In genomic region chr10:46719088-46719469, GRCm38 (mm10) we compare ENCODE assay signal across 18 mouse cellular contexts.
A peak's percentile ranks its signal among the peaks of the same experiment; 100 is the strongest.
DNase-seq lines count a peak whose midpoint lies in the region; ATAC-seq lines count a peak whose summit lies in the region.
"Had no signal": no experiment of that assay in that cellular context is flagged by ENCODE, and none has a peak within 500 bp of the region (broad histone marks: within the 10 kb centered on the region; RNA-seq: fewer than 3 reads in every experiment).

No protein-coding gene starts in this region.

- no peak overlapping the region for H3K4me3 ChIP-seq in hindbrain, embryonic 14.5 days (replicated peaks; ENCODE audit: low read length)
- no peak overlapping the region for H3K4me3 ChIP-seq in midbrain, embryonic 16.5 days (ENCODE audit: low read depth, low read length)
- no peak overlapping the region for H3K4me3 ChIP-seq in embryonic facial prominence, embryonic 10.5 days
- H3K4me3 ChIP-seq: embryonic facial prominence, embryonic 15.5 days; limb, embryonic 15.5 days; megakaryocyte, embryonic 14.5 days had no signal

- H3K36me3 ChIP-seq in hindbrain, embryonic 14.5 days (replicated peaks; ENCODE audit: control insufficient read depth, insufficient read depth), result no peaks in the 10 kb centered on the region
- no peaks in the 10 kb centered on the region for H3K36me3 ChIP-seq in midbrain, embryonic 16.5 days (ENCODE audit: control insufficient read depth, insufficient read depth, low read length)
- H3K36me3 ChIP-seq in embryonic facial prominence, embryonic 10.5 days (replicated peaks), result no peaks in the 10 kb centered on the region
- H3K36me3 ChIP-seq: embryonic facial prominence, embryonic 15.5 days; limb, embryonic 15.5 days had no signal

- 0 out of 2 replicates have a peak, but pooled peaks cover 7% of the 10 kb centered on the region for H3K4me1 ChIP-seq in hindbrain, embryonic 14.5 days (replicated peaks; ENCODE audit: control insufficient read depth, insufficient read depth, low read length)
- H3K4me1 ChIP-seq in midbrain, embryonic 16.5 days (ENCODE audit: control insufficient read depth, insufficient read depth, low read length), result no peaks in the 10 kb centered on the region
- no peaks in the 10 kb centered on the region for H3K4me1 ChIP-seq in embryonic facial prominence, embryonic 10.5 days
- H3K4me1 ChIP-seq: embryonic facial prominence, embryonic 15.5 days; limb, embryonic 15.5 days; megakaryocyte, embryonic 14.5 days had no signal

- H3K27me3 ChIP-seq in hindbrain, embryonic 14.5 days (ENCODE audit: control insufficient read depth, insufficient read depth, low read length), result no peaks in the 10 kb centered on the region
- H3K27me3 ChIP-seq in midbrain, embryonic 16.5 days (ENCODE audit: control insufficient read depth, insufficient read depth, low read depth, low read length), result no peaks in the 10 kb centered on the region
- no peaks in the 10 kb centered on the region for H3K27me3 ChIP-seq in embryonic facial prominence, embryonic 10.5 days (replicated peaks; ENCODE audit: low read depth, poor library complexity, severe bottlenecking)
- H3K27me3 ChIP-seq: embryonic facial prominence, embryonic 15.5 days; limb, embryonic 15.5 days; megakaryocyte, embryonic 14.5 days; Patski had no signal

- WGBS in hindbrain, embryonic 14.5 days, result 34% methylated on average over 2 of the region's 2 CpGs
- WGBS in midbrain, embryonic 16.5 days, result 46% methylated on average over 2 of the region's 2 CpGs
- 82% methylated on average over 2 of the region's 2 CpGs for WGBS in embryonic facial prominence, embryonic 10.5 days

- peak; percentile 3 for DNase-seq in right cerebral cortex, postnatal 4 days
- DNase-seq in right cerebral cortex, adult 18-20 months, result no peak
- DNase-seq in hindbrain, embryonic 14.5 days (ENCODE audit: low spot score), result no peak
- DNase-seq in ovary, adult 18-20 months (ENCODE audit: low spot score), result no peak
- DNase-seq in thymus, postnatal 10 days (ENCODE audit: low spot score in 2 of 2), result no peak
- no peak for DNase-seq in embryonic facial prominence, embryonic 10.5 days (ENCODE audit: low spot score)
- DNase-seq: adrenal gland, postnatal 25 days; cerebellum, adult 2 months; gastrocnemius, postnatal 10 days; kidney, postnatal 4 days; lung, postnatal 10 days; thymus, postnatal 4 days had no signal

- no peak overlapping the region for H3K4me2 ChIP-seq in hindbrain, embryonic 14.5 days (replicated peaks)
- H3K4me2 ChIP-seq in midbrain, embryonic 16.5 days (ENCODE audit: low read length), result no peak overlapping the region
- H3K4me2 ChIP-seq: embryonic facial prominence, embryonic 15.5 days; limb, embryonic 15.5 days had no signal

- peak; percentile 69; the same call in 1 of the 2 replicates for ATAC-seq in hindbrain, embryonic 14.5 days (ENCODE audit: low FRiP score)
- ATAC-seq in midbrain, embryonic 16.5 days, result peak; percentile 82
- ATAC-seq: inflammation-experienced regulatory T-cells, adult 6 months; Patski had no signal

- no peak overlapping the region for H3K9ac ChIP-seq in hindbrain, embryonic 14.5 days
- no peak overlapping the region for H3K9ac ChIP-seq in midbrain, embryonic 16.5 days (ENCODE audit: low read depth, low read length)
- H3K9ac ChIP-seq: embryonic facial prominence, embryonic 15.5 days; limb, embryonic 15.5 days had no signal

- peak overlapping the region; percentile 73; the same call in 1 of the 2 replicates for H3K27ac ChIP-seq in hindbrain, embryonic 14.5 days
- H3K27ac ChIP-seq in midbrain, embryonic 16.5 days (ENCODE audit: low read length), result peak overlapping the region; percentile 69
- H3K27ac ChIP-seq in embryonic facial prominence, embryonic 10.5 days (replicated peaks), result no peak overlapping the region
- H3K27ac ChIP-seq: embryonic facial prominence, embryonic 15.5 days; limb, embryonic 15.5 days had no signal

- H3K9me3 ChIP-seq in hindbrain, embryonic 14.5 days (ENCODE audit: control insufficient read depth, low read length), result no peaks in the 10 kb centered on the region
- no peaks in the 10 kb centered on the region for H3K9me3 ChIP-seq in midbrain, embryonic 16.5 days (replicated peaks; ENCODE audit: control insufficient read depth, low read length, poor library complexity, severe bottlenecking)
- no peaks in the 10 kb centered on the region for H3K9me3 ChIP-seq in embryonic facial prominence, embryonic 10.5 days
- H3K9me3 ChIP-seq: embryonic facial prominence, embryonic 15.5 days; limb, embryonic 15.5 days; megakaryocyte, embryonic 14.5 days had no signal
